Mouse (Mus musculus) ES-E14 (cell line): ENCODE results near the gene Arhgef11.

Experiments used
- HCFC1 ChIP-seq: IDR thresholded peaks from 2 replicates; pipeline ENCODE4 v1.6.1; 2012; ENCODE audit warnings: low read length, inconsistent platforms, borderline replicate concordance; ENCODE audit not compliant: insufficient read depth
- MAFK ChIP-seq: IDR thresholded peaks from 2 replicates; pipeline ENCODE4 v1.6.1; 2014; ENCODE audit warnings: mild to moderate bottlenecking, low read depth, low read length, inconsistent platforms; ENCODE audit not compliant: insufficient read depth
- ZC3H11A ChIP-seq: IDR thresholded peaks from 2 replicates; pipeline ENCODE4 v1.6.1; 2012; ENCODE audit warnings: low read depth, mild to moderate bottlenecking, inconsistent platforms, low read length, borderline replicate concordance

GRCm38 (mm10) chr3:87718525-87718924 lies 101.2 kb downstream of the Arhgef11 start:
- TF ChIP-seq ZC3H11A (no peak), HCFC1 (no peak), MAFK (no peak)
